Comparison of ENCODE assay signal across 18 mouse cellular contexts in genomic region chr5:116009091-116009851, GRCm38 (mm10). TPM values are rescaled to one million over a fixed set of nuclear protein-coding genes. Genes with fewer than 3 reads are reported as not detected.
DNase-seq lines count a peak whose midpoint lies in the region; ATAC-seq and TF ChIP-seq lines count a peak whose summit lies in the region.
"Had no signal": no experiment of that assay in that cellular context is flagged by ENCODE, and none has a peak within 500 bp of the region (broad histone marks: within the 10 kb centered on the region; RNA-seq: fewer than 3 reads in every experiment).

No protein-coding gene starts in this region.

- peaks cover 4% of the 10 kb centered on the region for H3K36me3 ChIP-seq in intestine, embryonic 15.5 days
- peaks cover 36% of the 10 kb centered on the region for H3K36me3 ChIP-seq in lung, embryonic 14.5 days (ENCODE audit: insufficient read depth)
- peaks cover 13% of the 10 kb centered on the region for H3K36me3 ChIP-seq in small intestine, adult 2 months (ENCODE audit: control insufficient read depth, insufficient read depth, low read length)

- H3K4me2 ChIP-seq in intestine, embryonic 15.5 days (replicated peaks): no peak overlapping the region; the same call in 1 of the 2 replicates
- H3K4me2 ChIP-seq in lung, embryonic 14.5 days: no peak overlapping the region
- H3K4me2 ChIP-seq: forebrain, embryonic 12.5 days; hindbrain, embryonic 12.5 days; midbrain, embryonic 12.5 days had no signal

- no peaks in the 10 kb centered on the region for H3K27me3 ChIP-seq in intestine, embryonic 15.5 days (replicated peaks)
- no peaks in the 10 kb centered on the region for H3K27me3 ChIP-seq in lung, embryonic 14.5 days (ENCODE audit: insufficient read depth, low read length)
- H3K27me3 ChIP-seq in small intestine, adult 2 months (ENCODE audit: control insufficient read depth, insufficient read depth, low read length): no peaks in the 10 kb centered on the region
- H3K27me3 ChIP-seq: forebrain, embryonic 12.5 days; hindbrain, embryonic 12.5 days; midbrain, embryonic 12.5 days had no signal

- 0 out of 2 replicates have a peak, but pooled peaks cover 6% of the 10 kb centered on the region for H3K4me1 ChIP-seq in intestine, embryonic 15.5 days (replicated peaks)
- H3K4me1 ChIP-seq in lung, embryonic 14.5 days (ENCODE audit: insufficient read depth): no peaks in the 10 kb centered on the region
- peaks cover 19% of the 10 kb centered on the region for H3K4me1 ChIP-seq in small intestine, adult 2 months (ENCODE audit: control insufficient read depth, insufficient read depth, insufficient read length, low read length)
- H3K4me1 ChIP-seq: forebrain, embryonic 12.5 days; hindbrain, embryonic 12.5 days; midbrain, embryonic 12.5 days had no signal

- H3K4me3 ChIP-seq in intestine, embryonic 15.5 days (replicated peaks): no peak overlapping the region
- H3K4me3 ChIP-seq in lung, embryonic 14.5 days (ENCODE audit: low read depth, low read length): no peak overlapping the region
- H3K4me3 ChIP-seq in small intestine, adult 2 months (ENCODE audit: low read depth, low read length): no peak overlapping the region
- H3K4me3 ChIP-seq: forebrain, embryonic 12.5 days; hindbrain, embryonic 12.5 days; midbrain, embryonic 12.5 days had no signal

- 67% methylated on average over 15 of the region's 15 CpGs for WGBS in intestine, embryonic 15.5 days
- WGBS in lung, embryonic 14.5 days: 65% methylated on average over 15 of the region's 15 CpGs
- 31% methylated on average over 15 of the region's 15 CpGs for WGBS in small intestine, adult 2 months

- TF ChIP-seq CTCF in lung, embryonic 14.5 days (IDR thresholded peaks at IDR 0.05; ENCODE audit: low read depth): no peak
- no peak for TF ChIP-seq CTCF in small intestine, adult 2 months (IDR thresholded peaks at IDR 0.05; ENCODE audit: extremely low read depth, insufficient read length, insufficient replicate concordance, low read depth, low read length)

- ATAC-seq in intestine, embryonic 15.5 days: peak; percentile 75
- ATAC-seq in lung, embryonic 14.5 days (ENCODE audit: insufficient read depth): peak; percentile 38; the same call in 1 of the 2 replicates
- ATAC-seq: CD4-positive, CD25-positive, alpha-beta regulatory T cell, adult 4 months had no signal

- TF ChIP-seq POLR2A in small intestine, adult 2 months (IDR thresholded peaks at IDR 0.05; ENCODE audit: low read depth, low read length): no peak

- no peak overlapping the region for H3K9ac ChIP-seq in intestine, embryonic 15.5 days
- H3K9ac ChIP-seq in lung, embryonic 14.5 days: no peak overlapping the region
- H3K9ac ChIP-seq: forebrain, embryonic 12.5 days; hindbrain, embryonic 12.5 days; midbrain, embryonic 12.5 days had no signal

- H3K27ac ChIP-seq in intestine, embryonic 15.5 days: peak overlapping the region; percentile 63
- H3K27ac ChIP-seq in lung, embryonic 14.5 days (ENCODE audit: low read depth): peak overlapping the region; percentile 54; the same call in 1 of the 2 replicates
- H3K27ac ChIP-seq in small intestine, adult 2 months (ENCODE audit: insufficient read depth, low read depth, low read length): peak overlapping the region; percentile 53
- H3K27ac ChIP-seq: forebrain, embryonic 12.5 days; hindbrain, embryonic 12.5 days; midbrain, embryonic 12.5 days had no signal

- DNase-seq in kidney, adult 11 months: peak; percentile 46
- no peak for DNase-seq in kidney, adult 8-10 months
- DNase-seq in lung, embryonic 14.5 days: peak; percentile 26
- no peak for DNase-seq in c-Kit-positive CD71-positive TER-119-positive erythroid progenitor cells, embryonic 14.5 days (ENCODE audit: low spot score)
- DNase-seq in frontal cortex, postnatal 14 days (ENCODE audit: low spot score in 2 of 2): no peak
- DNase-seq in heart, adult 9 months (ENCODE audit: low spot score in 2 of 2): no peak
- DNase-seq: cerebellum, postnatal 36 days; heart, adult 18-20 months; layer of hippocampus, postnatal 36 days; liver; spleen, adult 18-20 months; thymus, postnatal 25 days had no signal

- H3K9me3 ChIP-seq in intestine, embryonic 15.5 days: no peaks in the 10 kb centered on the region
- no peaks in the 10 kb centered on the region for H3K9me3 ChIP-seq in lung, embryonic 14.5 days (ENCODE audit: low read depth, low read length)
- H3K9me3 ChIP-seq: forebrain, embryonic 12.5 days; hindbrain, embryonic 12.5 days; midbrain, embryonic 12.5 days had no signal

RNA-seq across cellular contexts. Expression of gene Prkab1, which starts 15.0 kb away (rescaled TPM):
- polyA plus RNA-seq in intestine, embryonic 15.5 days (2015; fragmentation: Nextera tagmentation; extraction: Ambion mirVana): 68.4 and 69.9 TPM in 2 replicates
- 68.9 and 71.6 TPM in 2 replicates for polyA plus RNA-seq in lung, embryonic 14.5 days (2014; fragmentation: Nextera tagmentation; extraction: Ambion mirVana)
- 37.8 and 73.8 TPM in 2 replicates for polyA plus RNA-seq in small intestine, adult 2 months (2012; rRNA removed)

Comparison
In these comparisons a context has a peak if more than half of its experiments do, and no peak if none do; other contexts are left out.
1. DNase-seq: peak in kidney, adult 11 months (single experiment) and lung, embryonic 14.5 days (single experiment); none in kidney, adult 8-10 months (0 of 2), c-Kit-positive CD71-positive TER-119-positive erythroid progenitor cells, embryonic 14.5 days (single experiment), frontal cortex, postnatal 14 days (0 of 2) and heart, adult 9 months (0 of 2).
2. Peak in every context shown above with its lines, with median percentiles within 50 percentile points of each other: H3K27ac ChIP-seq.